Mouse (Mus musculus): Measurements from ENCODE around the gene Ambra1. TPM values are rescaled to one million over a fixed set of nuclear protein-coding genes. Genes with fewer than 3 reads are reported as not detected.

Gene Ambra1
- total RNA-seq, 1 experiment = 27.0 TPM

DNA sequence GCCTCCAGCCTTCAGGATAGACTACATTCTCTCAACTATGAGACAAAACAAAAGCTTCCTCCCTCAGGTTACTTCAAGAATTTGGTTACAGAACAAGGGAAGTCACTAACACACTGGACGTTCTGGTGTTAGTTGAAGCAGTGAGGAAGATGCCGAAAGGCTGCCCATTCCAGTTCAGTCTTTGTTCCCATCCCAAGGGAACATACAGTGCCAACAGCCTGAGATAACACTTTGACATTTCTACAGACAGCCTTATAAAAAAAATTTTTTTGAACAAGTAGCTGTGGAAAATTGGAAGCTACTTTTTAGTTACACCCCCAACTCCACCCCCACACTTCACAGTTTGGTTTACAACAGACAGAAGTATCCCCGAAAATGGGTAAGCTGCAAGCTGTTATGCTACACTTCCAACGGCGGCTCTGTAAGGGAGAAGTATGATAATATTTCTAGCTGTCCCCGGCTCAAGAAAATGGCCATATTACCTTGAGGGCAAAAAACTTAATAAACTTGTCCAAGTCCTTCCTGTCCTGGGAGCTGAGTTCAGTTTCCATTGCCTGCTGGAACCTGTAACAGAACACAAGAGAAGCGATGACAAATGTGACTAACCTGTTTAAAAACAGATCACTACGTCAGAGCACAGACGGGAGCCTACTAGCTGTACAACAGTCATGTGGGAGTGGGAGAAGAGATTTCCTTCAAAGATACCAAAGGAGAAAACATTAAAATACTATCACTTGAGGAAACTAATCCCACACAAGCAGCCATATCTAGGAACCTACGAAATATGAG lies 34.3 kb upstream of the Ambra1 start:
- Histone ChIP-seq H3K27ac (ENCODE audit: insufficient read depth, low read depth, low read length, poor library complexity, severe bottlenecking) (no peak overlapping the region), H3K4me3 (ENCODE audit: insufficient read depth in 1 of 2, low read depth in 1 of 2, low read length in 2 of 2, poor library complexity in 1 of 2, severe bottlenecking in 1 of 2) (no peak overlapping the region), H3K9me3 (ENCODE audit: control insufficient read depth, insufficient read depth, low read depth, low read length) (no peaks in the 10 kb centered on the region), H3K4me1 (ENCODE audit: control insufficient read depth in 2 of 2, insufficient read depth in 2 of 2, low read length in 2 of 2, poor library complexity in 1 of 2) (no peaks in the 10 kb centered on the region; a peak in 1 of 4 replicates), H3K9ac (ENCODE audit: insufficient read depth, low read depth, low read length, poor library complexity, severe bottlenecking) (no peak overlapping the region), H3K36me3 (ENCODE audit: control insufficient read depth, insufficient read depth, low read length, poor library complexity, severe bottlenecking) (peaks cover 6% of the 10 kb centered on the region)
- TF ChIP-seq ZNF384 (IDR thresholded peaks at IDR 0.05; ENCODE audit: low read depth, low read length) = no peak
- TF ChIP-seq HCFC1 (IDR thresholded peaks at IDR 0.05; ENCODE audit: borderline replicate concordance, insufficient read depth, low read length) = no peak
- TF ChIP-seq ZC3H11A (IDR thresholded peaks at IDR 0.05; ENCODE audit: borderline replicate concordance, low read depth, low read length) = no peak
- TF ChIP-seq CHD2 (IDR thresholded peaks at IDR 0.05; ENCODE audit: low read depth, low read length) = no peak
- no peak for TF ChIP-seq MAFK (IDR thresholded peaks at IDR 0.05; ENCODE audit: insufficient read depth, low read depth, low read length)
- in situ Hi-C loops (cut with MboI; ENCODE audit: low sequenced_read_pairs in 2 of 2, unreplicated experiment in 2 of 2) = no loop called here
- no peak for DNase-seq (ENCODE audit: low read depth, low spot score)

- Histone ChIP-seq H3K9ac (ENCODE audit: insufficient read depth, low read depth, low read length, poor library complexity, severe bottlenecking) (no peak overlapping the region), H3K9me3 (ENCODE audit: control insufficient read depth, insufficient read depth, low read depth, low read length) (no peaks in the 10 kb centered on the region), H3K27ac (ENCODE audit: insufficient read depth, low read depth, low read length, poor library complexity, severe bottlenecking) (no peak overlapping the region), H3K4me3 (ENCODE audit: insufficient read depth in 1 of 2, low read depth in 1 of 2, low read length in 2 of 2, poor library complexity in 1 of 2, severe bottlenecking in 1 of 2) (no peak overlapping the region), H3K36me3 (ENCODE audit: control insufficient read depth, insufficient read depth, low read length, poor library complexity, severe bottlenecking) (peaks cover 6% of the 10 kb centered on the region), H3K4me1 (ENCODE audit: control insufficient read depth in 2 of 2, insufficient read depth in 2 of 2, low read length in 2 of 2, poor library complexity in 1 of 2) (no peaks in the 10 kb centered on the region)
- in situ Hi-C loops (cut with MboI; ENCODE audit: low sequenced_read_pairs in 2 of 2, unreplicated experiment in 2 of 2) = no loop called here
- DNase-seq (ENCODE audit: low read depth, low spot score) = no peak
- TF ChIP-seq MAFK (IDR thresholded peaks at IDR 0.05; ENCODE audit: insufficient read depth, low read depth, low read length) (no peak), HCFC1 (IDR thresholded peaks at IDR 0.05; ENCODE audit: borderline replicate concordance, insufficient read depth, low read length) (no peak), CHD2 (IDR thresholded peaks at IDR 0.05; ENCODE audit: low read depth, low read length) (no peak), ZC3H11A (IDR thresholded peaks at IDR 0.05; ENCODE audit: borderline replicate concordance, low read depth, low read length) (no peak), ZNF384 (IDR thresholded peaks at IDR 0.05; ENCODE audit: low read depth, low read length) (no peak)
These were observed 33.7 kb upstream of the Ambra1 start for GRCm38 (mm10) chr2:91696225-91696590.

- Histone ChIP-seq H3K9ac (ENCODE audit: insufficient read depth, low read depth, low read length, poor library complexity, severe bottlenecking) (no peak overlapping the region), H3K4me3 (ENCODE audit: insufficient read depth in 1 of 2, low read depth in 1 of 2, low read length in 2 of 2, poor library complexity in 1 of 2, severe bottlenecking in 1 of 2) (no peak overlapping the region), H3K9me3 (ENCODE audit: control insufficient read depth, insufficient read depth, low read depth, low read length) (no peaks in the 10 kb centered on the region), H3K4me1 (ENCODE audit: control insufficient read depth in 2 of 2, insufficient read depth in 2 of 2, low read length in 2 of 2, poor library complexity in 1 of 2) (no peaks in the 10 kb centered on the region; a peak in 1 of 4 replicates), H3K27ac (ENCODE audit: insufficient read depth, low read depth, low read length, poor library complexity, severe bottlenecking) (no peak overlapping the region), H3K36me3 (ENCODE audit: control insufficient read depth, insufficient read depth, low read length, poor library complexity, severe bottlenecking) (peaks cover 4% of the 10 kb centered on the region; the same call in 1 of the 2 replicates)
- no peak for DNase-seq (ENCODE audit: low read depth, low spot score)
- TF ChIP-seq MAFK (IDR thresholded peaks at IDR 0.05; ENCODE audit: insufficient read depth, low read depth, low read length) = no peak
- in situ Hi-C loops (cut with MboI; ENCODE audit: low sequenced_read_pairs in 2 of 2, unreplicated experiment in 2 of 2) = no loop called here
These were observed 30.7 kb upstream of the Ambra1 start for GRCm38 (mm10) chr2:91699225-91699624.

DNA sequence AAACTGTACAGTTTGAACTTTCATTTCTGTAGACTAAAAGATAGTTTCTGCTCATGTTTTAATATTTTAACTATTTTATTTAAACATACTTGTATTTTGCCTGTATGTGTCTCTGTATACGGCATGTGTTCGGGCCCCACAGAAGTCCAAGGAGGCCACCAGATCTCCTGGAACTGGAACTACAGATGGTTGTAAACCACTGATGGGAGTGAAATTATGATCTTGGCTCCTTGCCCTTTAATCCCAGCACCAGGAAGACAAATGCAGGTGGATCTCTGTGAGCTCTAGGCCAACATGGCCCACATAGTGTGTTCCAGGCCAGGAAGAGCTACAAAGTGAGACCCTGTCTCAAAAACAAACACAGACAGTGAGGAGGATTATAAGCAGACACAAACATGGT lies 28.6 kb upstream of the Ambra1 start:
- Histone ChIP-seq H3K4me1 (ENCODE audit: control insufficient read depth in 2 of 2, insufficient read depth in 2 of 2, low read length in 2 of 2, poor library complexity in 1 of 2) (peaks cover 2 to 8% of the 10 kb centered on the region in 2 experiments; a peak in 3 of 4 replicates), H3K36me3 (ENCODE audit: control insufficient read depth, insufficient read depth, low read length, poor library complexity, severe bottlenecking) (no peaks in the 10 kb centered on the region), H3K9me3 (ENCODE audit: control insufficient read depth, insufficient read depth, low read depth, low read length) (no peaks in the 10 kb centered on the region), H3K9ac (ENCODE audit: insufficient read depth, low read depth, low read length, poor library complexity, severe bottlenecking) (no peak overlapping the region), H3K27ac (ENCODE audit: insufficient read depth, low read depth, low read length, poor library complexity, severe bottlenecking) (no peak overlapping the region), H3K4me3 (ENCODE audit: insufficient read depth in 1 of 2, low read depth in 1 of 2, low read length in 2 of 2, poor library complexity in 1 of 2, severe bottlenecking in 1 of 2) (no peak overlapping the region)
- DNase-seq (ENCODE audit: low read depth, low spot score) = no peak
- in situ Hi-C loops (cut with MboI; ENCODE audit: low sequenced_read_pairs in 2 of 2, unreplicated experiment in 2 of 2) = no loop called here
- no peak for TF ChIP-seq CHD2 (IDR thresholded peaks at IDR 0.05; ENCODE audit: low read depth, low read length)
- TF ChIP-seq HCFC1 (IDR thresholded peaks at IDR 0.05; ENCODE audit: borderline replicate concordance, insufficient read depth, low read length) = no peak
- no peak for TF ChIP-seq ZC3H11A (IDR thresholded peaks at IDR 0.05; ENCODE audit: borderline replicate concordance, low read depth, low read length)
- TF ChIP-seq MAFK (IDR thresholded peaks at IDR 0.05; ENCODE audit: insufficient read depth, low read depth, low read length) = no peak
- TF ChIP-seq ZNF384 (IDR thresholded peaks at IDR 0.05; ENCODE audit: low read depth, low read length) = no peak

Measured in ES-E14 (cell line).